Mouse (Mus musculus) CH12.LX (cell line): ENCODE data around the gene Tshr. TPM values are rescaled to one million over a fixed set of nuclear protein-coding genes. Genes with fewer than 3 reads are reported as not detected.

Source experiments
- DNase-seq: peaks from one replicate; pipeline ENCODE4 v3.0.0-alpha.2; 2013; ENCODE audit errors: extremely low read depth
- H3K27ac ChIP-seq: 2 replicates; pipeline ENCODE4 v1.5.1; 2012; ENCODE audit warnings: low read depth, mild to moderate bottlenecking, control low read depth, moderate library complexity; ENCODE audit not compliant: insufficient read depth
- H3K27me3 ChIP-seq: replicated peaks from 2 replicates; pipeline ENCODE3; 2012; ENCODE audit warnings: inconsistent platforms
- H3K36me3 ChIP-seq, 2 experiments: replicated peaks in 1 of 2; 2 replicates each; pipeline versions ENCODE3 to v1.6.1; 2012; ENCODE audit warnings: inconsistent platforms in 1 of 2, low read length in 1 of 2, mild to moderate bottlenecking in 1 of 2, mixed read lengths in 1 of 2, moderate library complexity in 1 of 2; ENCODE audit not compliant: control insufficient read depth in 1 of 2, insufficient read depth in 1 of 2
- H3K4me1 ChIP-seq, 2 experiments: 2 replicates each; pipeline ENCODE4 v1.6.1; 2012; ENCODE audit warnings: inconsistent platforms in 1 of 2, moderate library complexity in 1 of 2; ENCODE audit not compliant: insufficient read depth in 2 of 2, control insufficient read depth in 1 of 2
- H3K4me2 ChIP-seq: 2 replicates; pipeline ENCODE4 v1.6.1; 2012; ENCODE audit warnings: low read depth, mild to moderate bottlenecking, control low read depth; ENCODE audit not compliant: poor library complexity, insufficient read depth, severe bottlenecking
- H3K4me3 ChIP-seq, 3 experiments: fragments of 150-350 bp in 1 of 3; sonication (generic) in 1 of 3; replicated peaks in 1 of 3; 2 replicates each; pipeline versions ENCODE3 to v1.5.1; 2011 to 2012; ENCODE audit warnings: low read depth in 2 of 3, low read length in 2 of 3, mild to moderate bottlenecking in 2 of 3, moderate library complexity in 2 of 3, control low read depth in 1 of 3, improper control_type of control experiment in 1 of 3, inconsistent platforms in 1 of 3, mixed read lengths in 1 of 3; ENCODE audit not compliant: poor library complexity in 1 of 3
- H3K79me2 ChIP-seq: replicated peaks from 2 replicates; pipeline ENCODE4 v1.6.1; 2012; ENCODE audit warnings: mild to moderate bottlenecking, moderate library complexity; ENCODE audit not compliant: control insufficient read depth, poor library complexity, insufficient read depth, severe bottlenecking; ENCODE audit errors: extremely low read depth
- H3K9ac ChIP-seq: 2 replicates; pipeline ENCODE4 v1.6.1; 2012; ENCODE audit warnings: low read depth, mild to moderate bottlenecking, control low read depth, moderate library complexity; ENCODE audit not compliant: insufficient read depth
- H3K9me3 ChIP-seq: replicated peaks from 2 replicates; pipeline ENCODE3; 2012; ENCODE audit warnings: low read length, inconsistent platforms, mixed read lengths
- E2F4 ChIP-seq: IDR thresholded peaks from 2 replicates; pipeline ENCODE4 v1.6.1; 2011; ENCODE audit warnings: low read depth, low read length, improper control_type of control experiment; ENCODE audit not compliant: insufficient replicate concordance
- ELF1 ChIP-seq: IDR thresholded peaks from 2 replicates; pipeline ENCODE4 v1.6.1; 2014; ENCODE audit warnings: low read depth, mild to moderate bottlenecking, inconsistent platforms, low read length, improper control_type of control experiment
- ETS1 ChIP-seq: conservative IDR thresholded peaks from 2 replicates; pipeline ENCODE4 v1.6.1; 2012; ENCODE audit warnings: low read depth, mild to moderate bottlenecking, inconsistent platforms, low read length, improper control_type of control experiment, moderate library complexity
- GABPA ChIP-seq: IDR thresholded peaks from 2 replicates; pipeline ENCODE4 v1.6.1; 2012; ENCODE audit warnings: low read depth, low read length, improper control_type of control experiment, inconsistent platforms; ENCODE audit not compliant: insufficient replicate concordance
- HCFC1 ChIP-seq: IDR thresholded peaks from 2 replicates; pipeline ENCODE4 v1.6.1; 2012; ENCODE audit warnings: low read depth, mild to moderate bottlenecking, inconsistent platforms, low read length, improper control_type of control experiment
- JUN ChIP-seq: IDR thresholded peaks from 2 replicates; pipeline ENCODE4 v1.6.1; 2011; ENCODE audit warnings: low read depth, mild to moderate bottlenecking, low read length, improper control_type of control experiment, moderate library complexity; ENCODE audit not compliant: insufficient read depth
- JUND ChIP-seq: conservative IDR thresholded peaks from 2 replicates; pipeline ENCODE4 v1.6.1; 2011; ENCODE audit warnings: low read depth, low read length, improper control_type of control experiment
- KAT2A ChIP-seq: IDR thresholded peaks from 2 replicates; pipeline ENCODE4 v1.6.1; 2012; ENCODE audit warnings: low read length, improper control_type of control experiment, inconsistent platforms; ENCODE audit not compliant: insufficient replicate concordance
- MAFK ChIP-seq: IDR thresholded peaks from 2 replicates; pipeline ENCODE4 v1.6.1; 2011; ENCODE audit warnings: low read length, improper control_type of control experiment; ENCODE audit not compliant: insufficient replicate concordance
- MAZ ChIP-seq: IDR thresholded peaks from 2 replicates; pipeline ENCODE4 v1.6.1; 2012; ENCODE audit warnings: low read depth, mild to moderate bottlenecking, inconsistent platforms, low read length, improper control_type of control experiment, moderate library complexity
- MEF2A ChIP-seq: IDR thresholded peaks from 2 replicates; pipeline ENCODE4 v1.6.1; 2014; ENCODE audit warnings: low read depth, mild to moderate bottlenecking, inconsistent platforms, low read length, improper control_type of control experiment, borderline replicate concordance
- PAX5 ChIP-seq: IDR thresholded peaks from 2 replicates; pipeline ENCODE4 v1.6.1; 2012; ENCODE audit warnings: low read length, inconsistent platforms, mixed read lengths
- POLR2A ChIP-seq: IDR thresholded peaks from 2 replicates; pipeline ENCODE4 v1.6.1; 2011; ENCODE audit warnings: low read depth, mild to moderate bottlenecking, improper control_type of control experiment, low read length
- POLR2AphosphoS2 ChIP-seq: IDR thresholded peaks from 2 replicates; pipeline ENCODE4 v1.6.1; 2011; ENCODE audit warnings: low read depth, low read length, improper control_type of control experiment
- RCOR1 ChIP-seq: conservative IDR thresholded peaks from 2 replicates; pipeline ENCODE4 v1.6.1; 2012; ENCODE audit warnings: low read depth, mild to moderate bottlenecking, inconsistent platforms, low read length, improper control_type of control experiment
- TCF12 ChIP-seq: IDR thresholded peaks from 2 replicates; pipeline ENCODE4 v1.6.1; 2014; ENCODE audit warnings: low read depth, mild to moderate bottlenecking, inconsistent platforms, low read length, improper control_type of control experiment
- UBTF ChIP-seq: IDR thresholded peaks from 2 replicates; pipeline ENCODE4 v1.6.1; 2012; ENCODE audit warnings: low read depth, mild to moderate bottlenecking, inconsistent platforms, low read length, improper control_type of control experiment, moderate library complexity
- USF1 ChIP-seq: IDR thresholded peaks from 2 replicates; pipeline ENCODE4 v1.6.1; 2014; ENCODE audit warnings: low read depth, mild to moderate bottlenecking, inconsistent platforms, low read length, improper control_type of control experiment
- ZKSCAN1 ChIP-seq: IDR thresholded peaks from 2 replicates; pipeline ENCODE4 v1.6.1; 2012; ENCODE audit warnings: low read depth, inconsistent platforms, low read length, improper control_type of control experiment, borderline replicate concordance
- ZMIZ1 ChIP-seq: IDR thresholded peaks from 2 replicates; pipeline ENCODE4 v1.6.1; 2012; ENCODE audit warnings: low read depth, mild to moderate bottlenecking, inconsistent platforms, low read length, improper control_type of control experiment
- ZNF384 ChIP-seq: IDR thresholded peaks from 2 replicates; pipeline ENCODE4 v1.6.1; 2012; ENCODE audit warnings: low read depth, low read length, improper control_type of control experiment, inconsistent platforms
- dilution Hi-C: fragments of 300-500 bp; cut with MboI; formaldehyde crosslinking; loops from 2 replicates; pipeline ENCODE4 v1.14.3; 2020; ENCODE audit warnings: low sequenced_read_pairs; ENCODE audit not compliant: extremely low pct_unique_long_range_greater_than_20kb, extremely low pct_ligation_motif_present
- in situ Hi-C: fragments of 300-500 bp; cut with MboI; formaldehyde crosslinking; loops from 3 replicates; pipeline ENCODE4 v1.14.3; 2019; ENCODE audit warnings: low sequenced_read_pairs, low pct_ligation_motif_present, low pct_unique_long_range_greater_than_20kb, mixed read lengths
- polyA plus RNA-seq: library from polyadenylated mRNA; unstranded; fragments of >175 nt; gene quantifications from 2 replicates; pipeline ENCODE4 v1.2.1, GENCODE M21; 2012; ENCODE audit warnings: low read depth; ENCODE audit not compliant: insufficient read length
- total RNA-seq, 2 experiments: library from RNA; depleted of rRNA; stranded (reverse); fragments of 300-350 nt in 1 of 2; fragments of >200 nt in 1 of 2; gene quantifications; 2 replicates each; pipeline ENCODE4 v1.2.3; 2012 to 2014

The Tshr gene
- total and polyA plus RNA-seq, 3 experiments: not detected

GRCm38 (mm10) chr12:91496226-91496558 is 111.8 kb downstream of the Tshr start:
- dilution Hi-C loops: no loop called here
- in situ Hi-C loops: no loop called here
- no peak for TF ChIP-seq HCFC1
- TF ChIP-seq ZKSCAN1: no peak
- no peak for TF ChIP-seq JUN
- no peak for TF ChIP-seq KAT2A
- TF ChIP-seq POLR2AphosphoS2: no peak
- TF ChIP-seq RCOR1: no peak
- TF ChIP-seq UBTF: no peak
- TF ChIP-seq ZNF384: no peak
- no peak for TF ChIP-seq TCF12
- TF ChIP-seq JUND: no peak
- no peak for TF ChIP-seq ETS1
- TF ChIP-seq E2F4: no peak
- TF ChIP-seq MEF2A: no peak
- H3K4me1 ChIP-seq: peaks cover 0 to 11% of the 10 kb centered on the region in 2 experiments; a peak in 2 of 4 replicates
- no peak overlapping the region for H3K27ac ChIP-seq
- no peak overlapping the region for H3K9ac ChIP-seq
- H3K4me3 ChIP-seq: no peak overlapping the region
- H3K36me3 ChIP-seq: no peaks in the 10 kb centered on the region
- no peaks in the 10 kb centered on the region for H3K79me2 ChIP-seq
- H3K9me3 ChIP-seq: no peaks in the 10 kb centered on the region
- H3K27me3 ChIP-seq: no peaks in the 10 kb centered on the region
- H3K4me2 ChIP-seq: no peak overlapping the region
- no peak for DNase-seq

GRCm38 (mm10) chr12:91500475-91500874 is 116.1 kb downstream of the Tshr start:
- H3K4me2 ChIP-seq: no peak overlapping the region
- H3K36me3 ChIP-seq: no peaks in the 10 kb centered on the region
- no peaks in the 10 kb centered on the region for H3K27me3 ChIP-seq
- no peak overlapping the region for H3K4me3 ChIP-seq
- no peaks in the 10 kb centered on the region for H3K9me3 ChIP-seq
- peaks cover 0 to 11% of the 10 kb centered on the region in 2 experiments; a peak in 2 of 4 replicates for H3K4me1 ChIP-seq
- no peak for TF ChIP-seq MAZ
- no peak for TF ChIP-seq ELF1
- no peak for TF ChIP-seq GABPA
- no peak for TF ChIP-seq PAX5
- no peak for TF ChIP-seq POLR2A
- no peak for TF ChIP-seq USF1
- TF ChIP-seq ZMIZ1: no peak
- TF ChIP-seq JUN: no peak
- no peak for TF ChIP-seq MAFK
- no peaks in the 10 kb centered on the region for H3K79me2 ChIP-seq
- dilution Hi-C loops: no loop called here
- DNase-seq: no peak
- in situ Hi-C loops: no loop called here
- H3K27ac ChIP-seq: no peak overlapping the region
- H3K9ac ChIP-seq: no peak overlapping the region
